Mouse (Mus musculus): Measurements from ENCODE around the gene Gba2.

Gba2 gene

GRCm38 (mm10) chr4:43580721-43581120, 2.0 kb upstream of the Gba2 start:
- no peak for DNase-seq

GRCm38 (mm10) chr4:43579731-43580130, 1.1 kb upstream of the Gba2 start:
- no peak for DNase-seq

DNA sequence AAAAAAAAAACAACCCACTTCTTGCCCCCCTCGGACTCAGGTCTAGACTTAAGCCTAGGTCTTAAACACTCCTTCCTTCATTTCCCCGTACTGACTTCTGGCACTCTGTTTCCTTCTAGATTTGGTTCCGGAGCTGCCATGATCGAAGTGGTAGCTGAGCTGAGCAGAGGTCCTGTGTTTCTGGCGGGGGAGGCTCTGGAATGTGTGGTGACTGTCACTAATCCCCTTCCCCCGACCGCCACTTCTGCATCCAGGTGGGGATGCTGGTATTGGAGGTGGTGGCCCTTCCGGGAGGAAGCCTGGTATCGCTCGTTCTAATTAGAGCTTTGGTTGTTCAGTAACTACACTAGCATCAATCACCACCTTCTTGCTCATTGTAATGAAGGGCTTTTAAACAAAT, 583 bp upstream of the Gba2 start:
- DNase-seq = no peak

- DNase-seq = no peak
Observed at GRCm38 (mm10) chr4:43577237-43577881, 1.3 kb downstream of the Gba2 start.

DNA sequence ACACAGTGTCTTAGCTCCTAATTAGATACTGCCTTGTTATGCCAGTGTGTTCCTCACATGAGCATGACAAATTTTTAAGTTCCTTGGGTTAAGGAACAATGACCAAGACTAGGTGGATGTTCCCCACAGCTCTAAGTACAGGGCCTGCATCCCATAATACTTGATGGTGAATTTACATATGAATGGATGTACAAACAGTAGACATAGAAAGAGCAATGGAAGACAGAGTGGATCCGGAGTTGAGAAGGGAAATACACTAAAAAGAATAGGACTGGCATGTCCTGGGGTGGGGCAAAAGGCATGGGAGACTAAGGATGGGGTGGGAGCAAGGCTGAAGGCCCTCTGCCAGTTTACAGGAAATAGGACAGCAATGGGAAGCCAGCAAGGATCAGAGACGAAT, 3.3 kb downstream of the Gba2 start:
- DNase-seq = no peak

- DNase-seq = no peak
Observed at GRCm38 (mm10) chr4:43573561-43573960, 5.1 kb downstream of the Gba2 start.

GRCm38 (mm10) chr4:43571395-43572045, 7.2 kb downstream of the Gba2 start:
- DNase-seq = no peak

GRCm38 (mm10) chr4:43567140-43567539, 11.5 kb downstream of the Gba2 start:
- DNase-seq = no peak

GRCm38 (mm10) chr4:43564231-43564630, 14.4 kb downstream of the Gba2 start:
- DNase-seq = no peak

GRCm38 (mm10) chr4:43563601-43563875, 15.1 kb downstream of the Gba2 start:
- no peak for DNase-seq

DNA sequence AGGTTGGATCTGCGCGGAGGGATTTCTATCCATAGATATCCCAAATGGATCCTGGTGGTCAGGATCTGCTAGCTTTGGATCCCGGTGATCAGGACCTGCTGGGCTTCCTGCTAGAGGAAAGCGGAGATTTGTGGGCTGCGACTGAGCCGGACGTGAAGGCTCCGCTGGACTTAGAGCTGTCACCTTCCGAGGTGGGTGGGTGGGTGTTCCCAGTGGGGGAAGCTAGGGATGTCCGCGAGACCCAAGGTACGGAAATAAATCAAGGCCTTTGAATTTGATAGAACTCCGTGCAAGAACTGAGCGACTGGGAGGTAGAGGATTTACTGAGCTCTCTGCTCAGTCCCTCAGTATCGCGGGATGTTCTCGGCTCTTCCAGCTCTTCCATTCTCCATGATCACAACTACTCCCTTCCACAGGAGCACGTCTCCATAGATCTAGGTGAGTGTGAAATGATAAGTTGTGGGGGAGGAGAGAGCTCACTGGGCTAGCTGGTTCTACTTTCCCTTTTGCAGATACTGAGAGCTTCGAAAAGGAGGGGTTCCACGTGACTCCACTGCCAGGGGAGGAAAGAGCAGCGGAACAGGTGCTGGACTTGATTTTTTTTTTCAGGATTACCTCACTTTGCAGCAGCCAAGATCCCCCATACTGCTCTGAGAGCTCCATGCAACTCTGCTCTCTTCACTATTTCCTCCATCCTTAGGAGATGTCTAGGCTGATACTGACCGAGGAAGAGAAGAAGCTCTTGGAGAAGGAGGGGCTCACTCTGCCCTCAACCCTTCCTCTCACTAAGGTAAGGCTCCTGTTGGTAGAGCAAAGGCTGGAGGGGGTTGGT, 15.7 kb downstream of the Gba2 start:
- DNase-seq = no peak

DNA sequence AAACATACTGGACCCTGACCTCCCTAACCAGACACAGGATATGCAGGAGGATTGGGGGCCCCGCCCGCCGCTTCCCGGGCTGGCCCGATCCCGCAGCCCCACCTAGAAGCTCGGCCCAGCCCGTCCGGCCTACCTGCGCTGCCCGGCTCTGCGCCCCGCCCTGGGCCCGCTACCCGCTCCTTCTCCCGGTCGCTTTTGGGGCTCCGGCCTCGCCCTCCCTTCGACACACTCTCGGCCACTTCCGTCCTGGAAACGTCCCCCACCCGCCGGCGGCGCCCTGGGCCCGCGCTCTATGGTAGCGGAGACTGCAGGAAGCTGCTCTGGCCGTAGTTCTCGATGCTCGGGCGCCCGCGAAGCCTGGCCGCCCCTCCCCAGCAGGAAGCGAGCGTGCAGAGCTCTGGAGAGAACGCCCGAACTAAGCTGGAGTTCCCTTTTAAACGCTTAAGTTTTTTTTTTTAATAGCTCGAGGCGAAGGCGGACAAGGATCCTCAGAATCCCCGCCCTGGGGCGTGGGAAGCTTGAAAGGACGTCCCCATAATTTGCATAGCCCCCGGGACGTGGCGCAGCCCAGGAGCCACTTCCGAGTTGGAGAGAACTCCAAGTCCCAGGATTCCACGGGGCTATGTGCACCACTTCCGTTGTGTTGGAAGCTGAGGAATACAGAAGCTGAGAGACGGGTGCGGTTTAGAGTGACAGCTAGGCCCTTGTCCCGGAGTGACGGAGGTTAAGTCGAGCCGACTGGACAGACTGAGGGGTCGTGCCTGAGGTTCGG, 16.5 kb downstream of the Gba2 start, which contains the start of the genes Creb3 and Tln1:
Gene Creb3, plus strand, starts transcription at position 336 of the 772 bp plus-strand sequence.
Gene Tln1, minus strand, starts transcription at position 695 of the 772 bp plus-strand sequence.
- DNase-seq = peak; percentile 88 to 90

GRCm38 (mm10) chr4:43561436-43561996, 17.2 kb downstream of the Gba2 start:
- no peak for DNase-seq

- peak in 1 of 2 experiments; percentile 17 for DNase-seq
Observed at GRCm38 (mm10) chr4:43560976-43561375, 17.7 kb downstream of the Gba2 start.

GRCm38 (mm10) chr4:43560243-43560611, 18.4 kb downstream of the Gba2 start:
- peak; percentile 49 to 53 for DNase-seq

GRCm38 (mm10) chr4:43559519-43560242, 19.0 kb downstream of the Gba2 start:
- DNase-seq = peak in 1 of 2 experiments; percentile 24

- peak; percentile 56 to 69 for DNase-seq
Observed at GRCm38 (mm10) chr4:43558631-43559356, 19.9 kb downstream of the Gba2 start.

DNA sequence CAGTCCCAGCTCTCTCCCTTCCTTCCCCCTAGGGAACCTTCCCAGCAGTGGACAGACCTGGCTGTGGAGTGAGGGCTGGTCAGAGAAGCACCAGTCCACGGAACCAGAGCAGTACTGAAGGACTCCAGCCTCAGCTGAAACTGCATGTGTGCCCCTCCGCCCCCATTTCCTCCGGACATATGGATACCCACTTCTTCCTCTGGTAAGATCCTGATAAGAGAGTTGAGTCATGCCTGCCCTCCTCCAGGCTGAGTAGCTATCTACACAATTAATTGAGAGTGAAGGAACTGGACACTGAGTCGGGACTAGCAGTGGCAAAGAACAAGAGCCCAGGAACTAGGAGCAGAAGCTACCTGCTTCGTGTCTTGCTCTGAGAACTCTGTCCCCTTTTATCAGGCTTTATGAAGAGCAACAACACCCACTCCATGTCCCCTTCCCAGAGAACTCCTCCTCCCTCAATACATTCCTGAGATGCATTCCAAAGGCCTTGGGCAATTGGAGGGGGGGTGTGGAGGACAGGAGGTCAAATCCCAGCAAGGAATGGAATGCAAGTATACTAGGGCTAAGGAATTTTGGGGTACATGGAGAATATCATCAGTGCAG, 20.5 kb downstream of the Gba2 start:
- no peak for DNase-seq

DNA sequence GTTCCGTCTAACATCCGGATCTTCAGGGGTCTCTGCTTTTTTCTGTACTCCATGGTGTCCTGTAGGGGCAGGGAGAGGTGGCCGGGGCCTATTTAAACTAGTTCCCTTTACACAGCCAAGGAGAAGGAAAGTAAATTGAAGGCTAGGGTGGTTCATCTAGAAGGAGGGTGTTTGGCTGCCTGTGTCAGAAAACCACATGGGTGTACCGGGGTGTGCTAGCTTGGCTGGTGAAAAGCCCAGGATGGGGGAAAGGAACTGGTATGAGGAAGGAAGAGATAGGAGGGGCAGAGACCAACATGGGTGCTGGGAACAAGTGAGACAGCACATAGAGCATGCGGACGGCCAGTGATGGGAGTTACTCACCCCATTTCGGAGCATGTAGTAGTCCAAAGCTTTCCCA, 22.7 kb downstream of the Gba2 start:
- DNase-seq = no peak

GRCm38 (mm10) chr4:43553891-43554290, 24.8 kb downstream of the Gba2 start:
- DNase-seq = no peak

DNA sequence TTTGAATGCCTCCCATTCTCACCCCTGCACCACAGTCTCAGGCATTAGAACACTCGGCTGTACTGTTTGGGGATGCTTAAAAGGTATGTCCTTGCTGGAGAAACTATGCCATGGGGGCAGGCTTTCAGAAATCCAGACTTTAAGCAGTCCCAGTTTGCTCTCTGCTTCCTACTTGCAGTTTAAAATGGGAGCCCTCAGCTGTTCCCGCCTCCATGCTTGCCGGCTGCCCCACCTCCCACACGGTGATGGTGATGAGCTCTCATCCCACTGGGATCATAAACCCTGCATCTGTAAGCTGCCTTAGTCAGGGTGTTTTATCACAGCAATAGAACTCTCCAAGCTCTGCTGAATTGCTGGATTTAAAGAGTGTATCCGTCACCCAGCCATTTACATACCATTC, 26.2 kb downstream of the Gba2 start:
- DNase-seq = no peak
